Comparison of ENCODE assay signal across 10 mouse cellular contexts in the genomic region with DNA sequence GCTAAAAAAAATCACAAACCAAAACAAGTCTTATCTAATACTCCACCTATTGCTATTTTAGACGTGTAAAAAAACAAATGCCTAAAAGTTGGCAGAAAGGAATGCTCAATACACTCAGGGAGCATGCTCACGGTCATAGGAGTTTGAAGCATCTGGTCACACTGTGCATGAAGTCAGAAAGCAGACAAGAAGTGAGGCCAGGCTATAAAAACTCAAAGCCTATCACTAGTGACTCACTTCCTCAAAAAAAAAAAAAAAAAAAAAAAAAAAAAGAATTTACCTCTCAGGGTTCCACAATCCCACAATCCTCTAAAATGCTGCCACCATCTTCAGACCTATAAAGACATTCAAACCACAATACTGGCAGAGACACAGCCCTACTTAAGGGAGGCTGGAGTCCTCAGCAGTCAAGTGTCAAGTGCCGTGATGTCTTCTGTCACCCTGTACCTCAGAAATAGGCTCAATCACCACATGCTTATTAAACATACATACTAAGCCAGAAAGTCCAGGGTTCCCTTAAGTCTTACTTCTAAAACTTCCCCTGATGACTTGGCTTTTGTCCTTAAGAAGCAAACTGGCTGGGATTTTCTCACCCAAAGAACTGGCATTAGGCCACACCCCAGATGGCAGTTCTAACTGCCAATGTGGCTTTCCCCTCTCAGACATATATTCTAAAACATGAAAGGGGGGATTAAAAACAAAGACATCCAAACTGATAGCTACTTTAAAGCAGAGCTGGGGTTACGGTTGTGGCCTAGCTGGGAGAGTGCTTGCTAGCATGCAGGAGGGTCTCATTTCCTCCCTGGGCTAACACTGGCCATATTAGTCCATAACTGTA. TPM values are rescaled to one million over a fixed set of nuclear protein-coding genes. Genes with fewer than 3 reads are reported as not detected.
DNase-seq lines count a peak whose midpoint lies in the region; ATAC-seq and TF ChIP-seq lines count a peak whose summit lies in the region.
"Had no signal": no experiment of that assay in that cellular context is flagged by ENCODE, and none has a peak within 500 bp of the region (broad histone marks: within the 10 kb centered on the region; RNA-seq: fewer than 3 reads in every experiment).

No protein-coding gene starts in this region.

- intact Hi-C loops in gastrocnemius, adult 2 months (cut with DNase I): no loop called here

- H3K27me3 ChIP-seq in testis, adult 2 months (ENCODE audit: control insufficient read depth, insufficient read depth, low read length): no peaks in the 10 kb centered on the region
- no peaks in the 10 kb centered on the region for H3K27me3 ChIP-seq in intestine, embryonic 16.5 days (replicated peaks; ENCODE audit: control insufficient read depth, insufficient read depth, low read length)
- H3K27me3 ChIP-seq: intestine, embryonic 15.5 days had no signal

- no peak for DNase-seq in gastrocnemius, adult 2 months
- DNase-seq in gastrocnemius, postnatal 4 days (ENCODE audit: low spot score in 2 of 2): no peak
- DNase-seq in testis, postnatal 14 days (ENCODE audit: low spot score): no peak
- no peak for DNase-seq in frontal cortex, postnatal 25 days (ENCODE audit: low spot score in 2 of 2)
- DNase-seq in thymus, postnatal 0 days (ENCODE audit: low spot score): no peak
- DNase-seq: liver, postnatal 0 days had no signal

- H3K9me3 ChIP-seq in intestine, embryonic 16.5 days (ENCODE audit: control insufficient read depth, low read length): no peaks in the 10 kb centered on the region
- H3K9me3 ChIP-seq: intestine, embryonic 15.5 days had no signal

- no peak overlapping the region for H3K9ac ChIP-seq in intestine, embryonic 16.5 days (ENCODE audit: low read depth, low read length)
- H3K9ac ChIP-seq: intestine, embryonic 15.5 days; liver, postnatal 0 days had no signal

- H3K27ac ChIP-seq in gastrocnemius, adult 2 months: 0 out of 2 replicates have a peak overlapping the region, but pooled peaks have one; percentile 20
- H3K27ac ChIP-seq in testis, adult 2 months (ENCODE audit: control insufficient read depth, insufficient read depth, low read depth, low read length): peak overlapping the region; percentile 57; the same call in 1 of the 2 replicates
- no peak overlapping the region for H3K27ac ChIP-seq in intestine, embryonic 16.5 days (ENCODE audit: low read length)
- H3K27ac ChIP-seq: intestine, embryonic 15.5 days had no signal

- ATAC-seq in granulocyte monocyte progenitor cell, adult 5-6 weeks (replicated peaks; ENCODE audit: poor library complexity, severe bottlenecking): peak; percentile 79
- no peak for ATAC-seq in intestine, embryonic 16.5 days
- ATAC-seq: intestine, embryonic 15.5 days; liver, postnatal 0 days had no signal

- WGBS in intestine, embryonic 16.5 days: 67% methylated on average over 4 of the region's 4 CpGs

- no peak for TF ChIP-seq CTCF in gastrocnemius, adult 2 months (IDR thresholded peaks at IDR 0.05)
- no peak for TF ChIP-seq CTCF in testis, adult 2 months (IDR thresholded peaks at IDR 0.05; ENCODE audit: control insufficient read depth, insufficient read depth, insufficient replicate concordance, low read depth, low read length)

- no peak overlapping the region for H3K4me3 ChIP-seq in gastrocnemius, adult 2 months
- no peak overlapping the region for H3K4me3 ChIP-seq in testis, adult 2 months (ENCODE audit: control insufficient read depth, low read depth, low read length)
- H3K4me3 ChIP-seq in intestine, embryonic 16.5 days (ENCODE audit: low read length): no peak overlapping the region
- H3K4me3 ChIP-seq: intestine, embryonic 15.5 days had no signal

- no peaks in the 10 kb centered on the region for H3K36me3 ChIP-seq in testis, adult 2 months (ENCODE audit: control insufficient read depth, insufficient read depth, low read length)
- no peaks in the 10 kb centered on the region for H3K36me3 ChIP-seq in intestine, embryonic 16.5 days (ENCODE audit: control insufficient read depth, insufficient read depth, low read length)
- H3K36me3 ChIP-seq: intestine, embryonic 15.5 days had no signal

- H3K4me2 ChIP-seq in intestine, embryonic 16.5 days (ENCODE audit: low read depth, low read length): no peak overlapping the region
- H3K4me2 ChIP-seq: intestine, embryonic 15.5 days had no signal

- no peak for TF ChIP-seq POLR2A in testis, adult 2 months (IDR thresholded peaks at IDR 0.05; ENCODE audit: control insufficient read depth, low read depth, low read length)

- H3K4me1 ChIP-seq in testis, adult 2 months (ENCODE audit: control insufficient read depth, insufficient read depth, low read length): peaks cover 7% of the 10 kb centered on the region
- H3K4me1 ChIP-seq in intestine, embryonic 16.5 days (ENCODE audit: control insufficient read depth, insufficient read depth, low read length): no peaks in the 10 kb centered on the region
- H3K4me1 ChIP-seq: intestine, embryonic 15.5 days had no signal

RNA-seq across cellular contexts. Expression of a gene that starts 42.7 kb away (rescaled TPM):
- total RNA-seq in gastrocnemius, adult 2 months (2021): 10 to 100 TPM; 15.8 to 17.7 TPM
- 10 to 100 TPM; 39.3 to 42.1 TPM for total RNA-seq in gastrocnemius, postnatal 4 days (2021)
- polyA plus RNA-seq in testis, adult 2 months (2012; rRNA removed): 3.1 and 3.3 TPM in 2 replicates
- 2.2 and 4.3 TPM in 2 replicates for total RNA-seq in granulocyte monocyte progenitor cell, adult 5-6 weeks (2014; fragmentation: Nextera tagmentation)
- 1.9 and 2.0 TPM in 2 replicates for total RNA-seq in granulocyte monocyte progenitor cell, adult 5-6 weeks (2017)
- polyA plus RNA-seq in intestine, embryonic 16.5 days (2015; fragmentation: Nextera tagmentation; extraction: Ambion mirVana): 17.2 and 22.0 TPM in 2 replicates
- polyA plus RNA-seq in thymus, postnatal 0 days (2015; fragmentation: Nextera tagmentation; extraction: Ambion mirVana): 9.5 and 9.6 TPM in 2 replicates
